Mouse (Mus musculus) heart, embryonic 16.5 days (tissue): ENCODE results near the gene Nkpd1. TPM values are rescaled to one million over a fixed set of nuclear protein-coding genes. Genes with fewer than 3 reads are reported as not detected.

Experiments used
- ATAC-seq: fragments of 200-750 bp; cut with Nextera tagmentation; replicated peaks from 2 replicates; pipeline ENCODE4 v1.8.0; 2017; ENCODE audit warnings: moderate number of reproducible peaks; ENCODE audit not compliant: insufficient read depth, low FRiP score; ENCODE audit errors: extremely low read depth
- H3K27ac ChIP-seq: fragments of 300-500 bp; sonication (generic); 2 replicates; pipeline ENCODE4 v1.5.1; 2014; ENCODE audit warnings: mild to moderate bottlenecking, low read length, control low read depth, moderate library complexity
- H3K27me3 ChIP-seq: fragments of 300-500 bp; sonication (generic); 2 replicates; pipeline ENCODE4 v1.6.1; 2014; ENCODE audit warnings: low read length, mixed read lengths; ENCODE audit not compliant: control insufficient read depth, insufficient read depth
- H3K36me3 ChIP-seq: fragments of 300-500 bp; sonication (generic); 2 replicates; pipeline ENCODE4 v1.6.1; 2014; ENCODE audit not compliant: control insufficient read depth, insufficient read depth
- H3K4me1 ChIP-seq: fragments of 300-500 bp; sonication (generic); 2 replicates; pipeline ENCODE4 v1.6.1; 2014; ENCODE audit warnings: low read length, mixed read lengths; ENCODE audit not compliant: control insufficient read depth, insufficient read depth
- H3K4me2 ChIP-seq: fragments of 300-500 bp; sonication (generic); 2 replicates; pipeline ENCODE4 v1.6.1; 2014; ENCODE audit warnings: low read depth, mild to moderate bottlenecking, control low read depth, low read length
- H3K4me3 ChIP-seq: fragments of 300-500 bp; sonication (generic); 2 replicates; pipeline ENCODE4 v1.5.1; 2014; ENCODE audit warnings: mild to moderate bottlenecking, control low read depth, low read length
- H3K9ac ChIP-seq: fragments of 300-500 bp; sonication (generic); 2 replicates; pipeline ENCODE4 v1.6.1; 2014; ENCODE audit warnings: low read length, control low read depth
- H3K9me3 ChIP-seq: fragments of 300-500 bp; sonication (generic); replicated peaks from 2 replicates; pipeline ENCODE4 v1.6.1; 2016; ENCODE audit warnings: low read length; ENCODE audit not compliant: control insufficient read depth
- WGBS: fragments of 180-500 bp; shearing (Covaris S2); extraction: QIAGEN DNeasy Blood & Tissue Kit; methylation state at CpG from one replicate; pipeline ENCODE4 v1.1.7; 2014; 5-methylcytosine and 5-hydroxymethylcytosine counted together
- polyA plus RNA-seq: library from polyadenylated mRNA; unstranded; fragments of >200 nt; fragmentation: Nextera tagmentation; extraction: Ambion mirVana; gene quantifications from 2 replicates; pipeline ENCODE4 v1.2.1, GENCODE M21; 2015

The Nkpd1 gene
- polyA plus RNA-seq, 1 experiment from 2014 or later = not detected

- Histone ChIP-seq H3K36me3 (peaks cover 6% of the 10 kb centered on the region), H3K27me3 (peaks cover 21% of the 10 kb centered on the region), H3K4me2 (peak overlapping the region; percentile 94), H3K4me1 (peaks cover 25% of the 10 kb centered on the region), H3K9me3 (no peaks in the 10 kb centered on the region), H3K27ac (peak overlapping the region; percentile 95), H3K4me3 (peak overlapping the region; percentile 76), H3K9ac (peak overlapping the region; percentile 91)
- 21% methylated on average over 16 of the region's 16 CpGs for WGBS
- ATAC-seq = no peak
Observed at GRCm38 (mm10) chr7:19573776-19574140, 56.1 kb downstream of the Nkpd1 start.

Other genes starting within 250 kb of the Nkpd1 start
- gene Vasp, start 246.0 kb upstream of the Nkpd1 start, polyA plus RNA-seq = 84.0 and 86.1 TPM in 2 replicates
- 0.11 TPM in 1 of 2 replicates, not detected in the other for gene Ppm1n, start 237.8 kb upstream of the Nkpd1 start, polyA plus RNA-seq
- gene Rtn2, start 235.2 kb upstream of the Nkpd1 start, polyA plus RNA-seq = 27.4 and 28.5 TPM in 2 replicates
- gene Fosb, start 207.8 kb upstream of the Nkpd1 start, polyA plus RNA-seq = 0.24 and 0.34 TPM in 2 replicates
- 61.0 and 62.4 TPM in 2 replicates for gene Ercc1, start 173.1 kb upstream of the Nkpd1 start, polyA plus RNA-seq
- gene Cd3eap, start 158.4 kb upstream of the Nkpd1 start, polyA plus RNA-seq = 16.2 and 16.7 TPM in 2 replicates
- 13.6 and 14.2 TPM in 2 replicates for gene Ppp1r13l, start 158.1 kb upstream of the Nkpd1 start, polyA plus RNA-seq
- gene Ercc2, start 135.8 kb upstream of the Nkpd1 start, polyA plus RNA-seq = 11.1 and 12.8 TPM in 2 replicates
- 4.1 and 5.0 TPM in 2 replicates for gene Klc3, start 113.7 kb upstream of the Nkpd1 start, polyA plus RNA-seq
- 2,882 and 3,117 TPM in 2 replicates for gene Ckm, start 113.1 kb upstream of the Nkpd1 start, polyA plus RNA-seq
- 4.5 and 6.2 TPM in 2 replicates for gene Mark4, start 59.0 kb upstream of the Nkpd1 start, polyA plus RNA-seq
- gene Exoc3l2, start 54.5 kb upstream of the Nkpd1 start, polyA plus RNA-seq = 0.50 and 0.59 TPM in 2 replicates
- 1.6 and 1.7 TPM in 2 replicates for gene Bloc1s3, start 9.5 kb upstream of the Nkpd1 start, polyA plus RNA-seq
- gene Trappc6a, start 9.4 kb upstream of the Nkpd1 start, polyA plus RNA-seq = 73.2 and 83.4 TPM in 2 replicates
- 18.2 and 21.1 TPM in 2 replicates for gene Ppp1r37, start 45.2 kb downstream of the Nkpd1 start, polyA plus RNA-seq
- 0.24 and 0.66 TPM in 2 replicates for gene Zfp296, start 59.4 kb downstream of the Nkpd1 start, polyA plus RNA-seq
- 125 and 127 TPM in 2 replicates for gene Gemin7, start 59.8 kb downstream of the Nkpd1 start, polyA plus RNA-seq
- gene Clasrp, start 86.6 kb downstream of the Nkpd1 start, polyA plus RNA-seq = 31.9 and 35.1 TPM in 2 replicates
- 8.3 and 12.4 TPM in 2 replicates for gene Relb, start 111.6 kb downstream of the Nkpd1 start, polyA plus RNA-seq
- 74.3 and 81.9 TPM in 2 replicates for gene Clptm1, start 147.2 kb downstream of the Nkpd1 start, polyA plus RNA-seq
- 1.2 and 2.6 TPM in 2 replicates for gene Apoc2, start 160.1 kb downstream of the Nkpd1 start, polyA plus RNA-seq
- gene Gm44805, start 163.6 kb downstream of the Nkpd1 start, polyA plus RNA-seq = 0.38 TPM in 1 of 2 replicates, not detected in the other
- gene Apoc4, start 163.6 kb downstream of the Nkpd1 start, polyA plus RNA-seq = 0.22 and 0.37 TPM in 2 replicates
- gene Apoc1, start 174.8 kb downstream of the Nkpd1 start, polyA plus RNA-seq = 8.9 and 9.2 TPM in 2 replicates
- gene Apoe, start 181.3 kb downstream of the Nkpd1 start, polyA plus RNA-seq = 588 and 662 TPM in 2 replicates
- 146 and 158 TPM in 2 replicates for gene Tomm40, start 197.6 kb downstream of the Nkpd1 start, polyA plus RNA-seq
- 63.5 and 76.8 TPM in 2 replicates for gene Nectin2, start 232.6 kb downstream of the Nkpd1 start, polyA plus RNA-seq